18 mouse cellular contexts compared by ENCODE assay signal in genomic region chr11:119979596-119980385, GRCm38 (mm10). TPM values are rescaled to one million over a fixed set of nuclear protein-coding genes. Genes with fewer than 3 reads are reported as not detected.
DNase-seq lines count a peak whose midpoint lies in the region; ATAC-seq and TF ChIP-seq lines count a peak whose summit lies in the region.
"Had no signal": no experiment of that assay in that cellular context is flagged by ENCODE, and none has a peak within 500 bp of the region (broad histone marks: within the 10 kb centered on the region; RNA-seq: fewer than 3 reads in every experiment).

No protein-coding gene starts in this region.

- H3K27ac ChIP-seq in embryonic fibroblast, embryonic 13.5 days (ENCODE audit: insufficient read depth, low read length) = peak overlapping the region; percentile 43; the same call in 1 of the 2 replicates
- H3K27ac ChIP-seq in kidney, postnatal 0 days = 0 out of 2 replicates have a peak overlapping the region, but pooled peaks have one; percentile 36
- no peak overlapping the region for H3K27ac ChIP-seq in midbrain, postnatal 0 days (ENCODE audit: low read depth, low read length)
- H3K27ac ChIP-seq: embryonic facial prominence, embryonic 12.5 days; hindbrain, embryonic 13.5 days; liver, embryonic 12.5 days; midbrain, embryonic 15.5 days had no signal

- 0 out of 2 replicates have a peak, but pooled peaks have one; percentile 58 for ATAC-seq in kidney, postnatal 0 days (replicated peaks; ENCODE audit: low FRiP score, low read depth)
- ATAC-seq in midbrain, postnatal 0 days (ENCODE audit: low FRiP score) = no peak
- ATAC-seq: forebrain, postnatal 0 days; liver, embryonic 12.5 days; midbrain, embryonic 15.5 days had no signal

- no peaks in the 10 kb centered on the region for H3K27me3 ChIP-seq in kidney, postnatal 0 days (ENCODE audit: insufficient read depth, low read length)
- no peaks in the 10 kb centered on the region for H3K27me3 ChIP-seq in midbrain, postnatal 0 days (ENCODE audit: insufficient read depth, low read length)
- H3K27me3 ChIP-seq: embryonic facial prominence, embryonic 12.5 days; hindbrain, embryonic 13.5 days; liver, embryonic 12.5 days; midbrain, embryonic 15.5 days had no signal

- no peak for TF ChIP-seq POLR2A in embryonic fibroblast, embryonic 13.5 days (IDR thresholded peaks at IDR 0.05; ENCODE audit: low read depth, low read length)

- no peaks in the 10 kb centered on the region for H3K9me3 ChIP-seq in kidney, postnatal 0 days (replicated peaks; ENCODE audit: low read length)
- H3K9me3 ChIP-seq in midbrain, postnatal 0 days (ENCODE audit: low read length) = no peaks in the 10 kb centered on the region
- H3K9me3 ChIP-seq: embryonic facial prominence, embryonic 12.5 days; hindbrain, embryonic 13.5 days; liver, embryonic 12.5 days; midbrain, embryonic 15.5 days had no signal

- DNase-seq in lung, postnatal 36 days = peak; percentile 37
- DNase-seq in lung, postnatal 25 days (ENCODE audit: low spot score) = no peak
- DNase-seq in kidney, postnatal 0 days (ENCODE audit: low spot score) = no peak
- DNase-seq in midbrain, postnatal 0 days (ENCODE audit: low spot score) = no peak
- DNase-seq in urinary bladder, adult 2 months (ENCODE audit: low spot score) = no peak
- DNase-seq in cerebellum, adult 18-20 months = no peak
- DNase-seq: adrenal gland, postnatal 25 days; cerebellum, adult 8-10 months; forebrain, postnatal 0 days; gastrocnemius, postnatal 10 days; layer of hippocampus, postnatal 36 days; left cerebral cortex, postnatal 4 days; lung, embryonic 14.5 days had no signal

- peaks cover 14% of the 10 kb centered on the region for H3K4me1 ChIP-seq in embryonic fibroblast, embryonic 13.5 days (ENCODE audit: control insufficient read depth, insufficient read depth, low read length)
- H3K4me1 ChIP-seq in kidney, postnatal 0 days (replicated peaks; ENCODE audit: insufficient read depth, low read length) = no peaks in the 10 kb centered on the region
- H3K4me1 ChIP-seq in midbrain, postnatal 0 days (ENCODE audit: insufficient read depth, low read length) = no peaks in the 10 kb centered on the region
- H3K4me1 ChIP-seq: embryonic facial prominence, embryonic 12.5 days had no signal

- no peak overlapping the region for H3K4me2 ChIP-seq in kidney, postnatal 0 days (ENCODE audit: low read length)
- no peak overlapping the region for H3K4me2 ChIP-seq in midbrain, postnatal 0 days (ENCODE audit: low read depth, low read length, poor library complexity, severe bottlenecking)
- H3K4me2 ChIP-seq: embryonic facial prominence, embryonic 12.5 days; hindbrain, embryonic 13.5 days; liver, embryonic 12.5 days; lung, embryonic 14.5 days; midbrain, embryonic 15.5 days had no signal

- H3K4me3 ChIP-seq in embryonic fibroblast, embryonic 13.5 days (ENCODE audit: insufficient read depth, low read length) = no peak overlapping the region
- H3K4me3 ChIP-seq in kidney, postnatal 0 days (replicated peaks; ENCODE audit: low read depth, low read length) = no peak overlapping the region
- H3K4me3 ChIP-seq in midbrain, postnatal 0 days (ENCODE audit: low read depth, low read length) = no peak overlapping the region
- H3K4me3 ChIP-seq: embryonic facial prominence, embryonic 12.5 days; hindbrain, embryonic 13.5 days; liver, embryonic 12.5 days; midbrain, embryonic 15.5 days had no signal

- peaks cover 14% of the 10 kb centered on the region; the same call in 1 of the 2 replicates for H3K36me3 ChIP-seq in kidney, postnatal 0 days (ENCODE audit: insufficient read depth, low read length)
- 0 out of 2 replicates have a peak, but pooled peaks cover 3% of the 10 kb centered on the region for H3K36me3 ChIP-seq in midbrain, postnatal 0 days (ENCODE audit: insufficient read depth, low read length)
- H3K36me3 ChIP-seq: hindbrain, embryonic 13.5 days; midbrain, embryonic 15.5 days had no signal

- no peak for TF ChIP-seq CTCF in embryonic fibroblast, embryonic 13.5 days (IDR thresholded peaks at IDR 0.05; ENCODE audit: borderline replicate concordance, insufficient read depth, low read length)
- no peak for TF ChIP-seq CTCF in kidney, postnatal 0 days (IDR thresholded peaks at IDR 0.05; ENCODE audit: low read depth)
- TF ChIP-seq CTCF in midbrain, postnatal 0 days (IDR thresholded peaks at IDR 0.05) = no peak

- no peak overlapping the region for H3K9ac ChIP-seq in kidney, postnatal 0 days (ENCODE audit: low read depth, low read length)
- no peak overlapping the region for H3K9ac ChIP-seq in midbrain, postnatal 0 days (replicated peaks; ENCODE audit: low read length, poor library complexity, severe bottlenecking)
- H3K9ac ChIP-seq: embryonic facial prominence, embryonic 12.5 days; forebrain, postnatal 0 days; hindbrain, embryonic 13.5 days; liver, embryonic 12.5 days; lung, embryonic 14.5 days; midbrain, embryonic 15.5 days had no signal

- WGBS in kidney, postnatal 0 days = 67% methylated on average over 10 of the region's 10 CpGs
- 82% methylated on average over 10 of the region's 10 CpGs for WGBS in midbrain, postnatal 0 days

RNA-seq across cellular contexts. Expression of gene Baiap2, which starts 37.2 kb away (rescaled TPM):
- 27.4 and 29.5 TPM in 2 replicates for polyA plus RNA-seq in embryonic fibroblast, embryonic 13.5 days (2011; ENCODE audit: insufficient read length, low read depth, missing spikeins)
- polyA plus RNA-seq in kidney, postnatal 0 days (2015; fragmentation: Nextera tagmentation; extraction: Ambion mirVana) = 21.4 and 23.8 TPM in 2 replicates
- 23.8 and 32.7 TPM in 2 replicates for total RNA-seq in midbrain, postnatal 0 days (2014; rRNA removed)
- polyA plus RNA-seq in midbrain, postnatal 0 days (2015; fragmentation: Nextera tagmentation; extraction: Ambion mirVana) = 18.0 TPM in 2 replicates
- polyA plus RNA-seq in urinary bladder, adult 2 months (2012; rRNA removed) = 35.1 and 39.0 TPM in 2 replicates
